Mouse (Mus musculus): ENCODE data around the gene Mrap2. TPM values are rescaled to one million over a fixed set of nuclear protein-coding genes. Genes with fewer than 3 reads are reported as not detected.

Mrap2 gene
- polyA plus RNA-seq, 1 experiment from 2014 or later = 0.17 TPM

- 35% methylated on average over 11 of the region's 11 CpGs for WGBS
- no peaks in the 10 kb centered on the region for H3K36me3 ChIP-seq
- no peak overlapping the region for H3K4me2 ChIP-seq
- H3K27me3 ChIP-seq = peaks cover 37% of the 10 kb centered on the region
- no peak for ATAC-seq (ENCODE audit: insufficient number of reproducible peaks, low FRiP score, low TSS enrichment, low read depth)
- no peak overlapping the region for H3K27ac ChIP-seq
- H3K9ac ChIP-seq = no peak overlapping the region
- no peaks in the 10 kb centered on the region for H3K9me3 ChIP-seq
- no peak overlapping the region for H3K4me3 ChIP-seq
- peaks cover 14% of the 10 kb centered on the region for H3K4me1 ChIP-seq
These were observed 1.6 kb downstream of the Mrap2 start for GRCm38 (mm10) chr9:87145671-87146070.

- H3K4me1 ChIP-seq = peaks cover 14% of the 10 kb centered on the region
- 72% methylated on average over 4 of the region's 4 CpGs for WGBS
- H3K27ac ChIP-seq = no peak overlapping the region
- no peak overlapping the region for H3K4me3 ChIP-seq
- ATAC-seq (ENCODE audit: insufficient number of reproducible peaks, low FRiP score, low TSS enrichment, low read depth) = no peak
- H3K4me2 ChIP-seq = no peak overlapping the region
- no peaks in the 10 kb centered on the region for H3K36me3 ChIP-seq
- H3K27me3 ChIP-seq = peaks cover 36% of the 10 kb centered on the region
- no peak overlapping the region for H3K9ac ChIP-seq
- H3K9me3 ChIP-seq = no peaks in the 10 kb centered on the region
These were observed 2.3 kb downstream of the Mrap2 start for GRCm38 (mm10) chr9:87146400-87146799.

- 70% methylated on average over 2 of the region's 2 CpGs for WGBS
- Histone ChIP-seq H3K4me3 (no peak overlapping the region), H3K27me3 (peaks cover 36% of the 10 kb centered on the region), H3K9ac (no peak overlapping the region), H3K36me3 (no peaks in the 10 kb centered on the region), H3K9me3 (no peaks in the 10 kb centered on the region), H3K27ac (no peak overlapping the region), H3K4me2 (no peak overlapping the region), H3K4me1 (peaks cover 14% of the 10 kb centered on the region)
- no peak for ATAC-seq (ENCODE audit: insufficient number of reproducible peaks, low FRiP score, low TSS enrichment, low read depth)
These were observed 3.8 kb downstream of the Mrap2 start for GRCm38 (mm10) chr9:87147927-87148326.

GRCm38 (mm10) chr9:87152641-87153325 is 8.7 kb downstream of the Mrap2 start:
- H3K27me3 ChIP-seq = no peaks in the 10 kb centered on the region
- H3K4me2 ChIP-seq = no peak overlapping the region
- no peaks in the 10 kb centered on the region for H3K4me1 ChIP-seq
- no peak overlapping the region for H3K27ac ChIP-seq
- H3K4me3 ChIP-seq = no peak overlapping the region
- no peak overlapping the region for H3K9ac ChIP-seq
- ATAC-seq (ENCODE audit: insufficient number of reproducible peaks, low FRiP score, low TSS enrichment, low read depth) = no peak
- no peaks in the 10 kb centered on the region for H3K36me3 ChIP-seq
- H3K9me3 ChIP-seq = no peaks in the 10 kb centered on the region
- WGBS = 88% methylated on average over 1 of the region's 1 CpGs

GRCm38 (mm10) chr9:87162559-87162958 is 18.5 kb downstream of the Mrap2 start:
- H3K36me3 ChIP-seq = no peaks in the 10 kb centered on the region
- H3K9me3 ChIP-seq = no peaks in the 10 kb centered on the region
- H3K4me1 ChIP-seq = no peaks in the 10 kb centered on the region
- no peak overlapping the region for H3K27ac ChIP-seq
- no peak overlapping the region for H3K4me2 ChIP-seq
- WGBS = 66% methylated on average over 4 of the region's 4 CpGs
- no peak for ATAC-seq (ENCODE audit: insufficient number of reproducible peaks, low FRiP score, low TSS enrichment, low read depth)
- no peak overlapping the region for H3K9ac ChIP-seq
- no peak overlapping the region for H3K4me3 ChIP-seq
- no peaks in the 10 kb centered on the region for H3K27me3 ChIP-seq

- H3K4me2 ChIP-seq = no peak overlapping the region
- ATAC-seq (ENCODE audit: insufficient number of reproducible peaks, low FRiP score, low TSS enrichment, low read depth) = no peak
- no peaks in the 10 kb centered on the region for H3K36me3 ChIP-seq
- no peak overlapping the region for H3K9ac ChIP-seq
- H3K27me3 ChIP-seq = no peaks in the 10 kb centered on the region
- no peaks in the 10 kb centered on the region for H3K9me3 ChIP-seq
- no peak overlapping the region for H3K4me3 ChIP-seq
- WGBS = 69% methylated on average over 9 of the region's 9 CpGs
- H3K4me1 ChIP-seq = no peaks in the 10 kb centered on the region
- H3K27ac ChIP-seq = no peak overlapping the region
These were observed 23.1 kb downstream of the Mrap2 start for GRCm38 (mm10) chr9:87167001-87167830.

- Histone ChIP-seq H3K9me3 (no peaks in the 10 kb centered on the region), H3K27me3 (no peaks in the 10 kb centered on the region), H3K36me3 (no peaks in the 10 kb centered on the region), H3K4me2 (no peak overlapping the region), H3K27ac (no peak overlapping the region), H3K4me1 (no peaks in the 10 kb centered on the region), H3K4me3 (no peak overlapping the region), H3K9ac (no peak overlapping the region)
- WGBS = 58% methylated on average over 3 of the region's 3 CpGs
- no peak for ATAC-seq (ENCODE audit: insufficient number of reproducible peaks, low FRiP score, low TSS enrichment, low read depth)
These were observed 23.9 kb downstream of the Mrap2 start for GRCm38 (mm10) chr9:87168051-87168450.

- H3K4me1 ChIP-seq = no peaks in the 10 kb centered on the region
- ATAC-seq (ENCODE audit: insufficient number of reproducible peaks, low FRiP score, low TSS enrichment, low read depth) = no peak
- H3K4me3 ChIP-seq = no peak overlapping the region
- H3K36me3 ChIP-seq = no peaks in the 10 kb centered on the region
- no peak overlapping the region for H3K4me2 ChIP-seq
- H3K27ac ChIP-seq = no peak overlapping the region
- H3K9ac ChIP-seq = no peak overlapping the region
- H3K9me3 ChIP-seq = no peaks in the 10 kb centered on the region
- WGBS = 88% methylated on average over 12 of the region's 12 CpGs
- no peaks in the 10 kb centered on the region for H3K27me3 ChIP-seq
These were observed 25.0 kb downstream of the Mrap2 start for GRCm38 (mm10) chr9:87169144-87169543.

GRCm38 (mm10) chr9:87170891-87171290 is 26.8 kb downstream of the Mrap2 start:
- H3K9me3 ChIP-seq = no peaks in the 10 kb centered on the region
- no peaks in the 10 kb centered on the region for H3K36me3 ChIP-seq
- H3K27me3 ChIP-seq = no peaks in the 10 kb centered on the region
- H3K4me2 ChIP-seq = no peak overlapping the region
- H3K4me3 ChIP-seq = no peak overlapping the region
- no peak overlapping the region for H3K9ac ChIP-seq
- no peaks in the 10 kb centered on the region for H3K4me1 ChIP-seq
- H3K27ac ChIP-seq = no peak overlapping the region
- WGBS = 82% methylated on average over 3 of the region's 3 CpGs
- no peak for ATAC-seq (ENCODE audit: insufficient number of reproducible peaks, low FRiP score, low TSS enrichment, low read depth)

GRCm38 (mm10) chr9:87171517-87171916 is 27.4 kb downstream of the Mrap2 start:
- no peaks in the 10 kb centered on the region for H3K27me3 ChIP-seq
- no peak overlapping the region for H3K27ac ChIP-seq
- no peaks in the 10 kb centered on the region for H3K36me3 ChIP-seq
- H3K9ac ChIP-seq = no peak overlapping the region
- ATAC-seq (ENCODE audit: insufficient number of reproducible peaks, low FRiP score, low TSS enrichment, low read depth) = no peak
- no peaks in the 10 kb centered on the region for H3K9me3 ChIP-seq
- H3K4me1 ChIP-seq = no peaks in the 10 kb centered on the region
- no peak overlapping the region for H3K4me3 ChIP-seq
- 76% methylated on average over 3 of the region's 3 CpGs for WGBS
- no peak overlapping the region for H3K4me2 ChIP-seq

GRCm38 (mm10) chr9:87178534-87178933 is 34.4 kb downstream of the Mrap2 start:
- H3K27ac ChIP-seq = no peak overlapping the region

GRCm38 (mm10) chr9:87182231-87182630 is 38.1 kb downstream of the Mrap2 start:
- Histone ChIP-seq H3K9me3 (no peaks in the 10 kb centered on the region), H3K9ac (no peak overlapping the region), H3K4me3 (no peak overlapping the region), H3K27me3 (no peaks in the 10 kb centered on the region), H3K27ac (no peak overlapping the region), H3K36me3 (no peaks in the 10 kb centered on the region), H3K4me2 (no peak overlapping the region), H3K4me1 (no peaks in the 10 kb centered on the region)
- ATAC-seq (ENCODE audit: insufficient number of reproducible peaks, low FRiP score, low TSS enrichment, low read depth) = no peak
- 89% methylated on average over 10 of the region's 10 CpGs for WGBS

More at GRCm38 (mm10) chr9:87178534-87178933, 34.4 kb downstream of the Mrap2 start:
- Histone ChIP-seq H3K9ac (no peak overlapping the region), H3K36me3 (no peaks in the 10 kb centered on the region), H3K9me3 (no peaks in the 10 kb centered on the region), H3K27me3 (no peaks in the 10 kb centered on the region), H3K4me1 (no peaks in the 10 kb centered on the region), H3K4me3 (no peak overlapping the region), H3K4me2 (no peak overlapping the region)
- WGBS = 45% methylated on average over 7 of the region's 7 CpGs
- no peak for ATAC-seq (ENCODE audit: insufficient number of reproducible peaks, low FRiP score, low TSS enrichment, low read depth)

Measured in limb, embryonic 15.5 days (tissue).